In the genomic region with DNA sequence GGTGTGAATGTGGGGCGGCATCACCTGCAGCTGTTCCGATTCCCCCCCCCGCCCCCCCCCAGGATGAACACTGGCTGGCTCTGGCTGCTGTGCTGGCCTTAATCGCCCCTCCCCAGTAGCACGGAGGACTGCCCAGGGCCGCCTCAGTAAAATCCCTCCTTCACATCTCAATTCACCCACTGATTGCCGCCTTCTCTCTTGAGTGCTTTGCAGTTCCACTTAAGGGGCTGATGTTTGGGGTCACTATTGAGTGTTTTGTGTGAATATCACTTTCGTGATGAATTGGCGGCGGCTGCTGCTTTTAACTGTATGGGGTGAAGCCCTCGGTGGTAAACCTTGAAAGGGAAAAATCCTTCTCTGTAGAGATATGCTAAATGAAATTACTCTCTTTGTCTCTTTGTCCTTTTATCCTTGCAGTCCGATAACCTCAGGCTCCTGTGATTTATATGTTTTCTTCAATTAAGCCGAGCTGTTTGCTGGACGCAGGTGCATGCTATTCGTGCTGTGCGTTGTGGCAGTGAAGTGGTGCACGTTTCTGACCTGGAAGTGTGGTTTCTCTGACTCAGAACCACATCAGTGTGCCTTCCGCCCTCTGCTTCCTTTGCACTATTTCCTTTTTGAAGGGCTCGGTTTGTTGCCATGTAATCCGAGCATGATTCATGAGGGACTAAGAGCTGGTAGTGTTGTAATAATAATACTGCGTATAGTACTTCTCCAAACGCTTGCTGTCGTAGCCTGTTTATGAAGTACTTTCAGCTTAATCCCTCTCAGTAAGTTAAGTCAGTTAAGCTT, we compare ENCODE assay signal across 8 mouse cellular contexts. TPM values are rescaled to one million over a fixed set of nuclear protein-coding genes. Genes with fewer than 3 reads are reported as not detected.
A peak's percentile ranks its signal among the peaks of the same experiment; 100 is the strongest.
DNase-seq lines count a peak whose midpoint lies in the region; TF ChIP-seq lines count a peak whose summit lies in the region.

No protein-coding gene starts in this region.

- peaks cover 3% of the 10 kb centered on the region for H3K4me1 ChIP-seq in cerebellum, adult 2 months (ENCODE audit: control insufficient read depth, insufficient read depth, low read length)

- TF ChIP-seq POLR2A in brain, embryonic 14.5 days (IDR thresholded peaks at IDR 0.05; ENCODE audit: borderline replicate concordance, extremely low read depth, insufficient read depth, insufficient read length, poor library complexity, severe bottlenecking), result no peak
- no peak for TF ChIP-seq POLR2A in cerebellum, adult 2 months (IDR thresholded peaks at IDR 0.05; ENCODE audit: borderline replicate concordance, insufficient read depth, low read length)

- no peak overlapping the region for H3K4me3 ChIP-seq in cerebellum, adult 2 months (replicated peaks; ENCODE audit: insufficient read depth, low read depth, low read length)

- peak; percentile 61 to 71 for DNase-seq in CD8-positive naive resting alpha-beta T cell, adult 2 months (ENCODE audit: low read depth in 2 of 2, low spot score in 2 of 2)
- DNase-seq in brain, embryonic 14.5 days (ENCODE audit: low read depth), result peak; percentile 72
- peak; percentile 68 to 73 for DNase-seq in heart, adult 9 months (ENCODE audit: low spot score in 2 of 2)
- peak; percentile 34 to 40 for DNase-seq in kidney, adult 8-10 months
- peak; percentile 80 for DNase-seq in lung, postnatal 25 days (ENCODE audit: low spot score)
- DNase-seq in spleen, adult 12 weeks (ENCODE audit: low spot score), result peak; percentile 11
- no peak for DNase-seq in cerebellum, adult 2 months
- no peak for DNase-seq in right cerebral cortex, adult 2 months (ENCODE audit: low spot score in 2 of 2)

- WGBS in cerebellum, adult 2 months, result 80% methylated on average over 23 of the region's 23 CpGs

- H3K27me3 ChIP-seq in cerebellum, adult 2 months (ENCODE audit: control insufficient read depth, insufficient read depth, low read length), result no peaks in the 10 kb centered on the region

- H3K27ac ChIP-seq in cerebellum, adult 2 months (ENCODE audit: insufficient read depth, low read length), result no peak overlapping the region

- no peak for TF ChIP-seq CTCF in brain, embryonic 14.5 days (IDR thresholded peaks at IDR 0.05; ENCODE audit: borderline replicate concordance, extremely low read depth, insufficient read depth, insufficient read length)
- TF ChIP-seq CTCF in cerebellum, adult 2 months (IDR thresholded peaks at IDR 0.05; ENCODE audit: borderline replicate concordance, insufficient read depth, low read depth, low read length), result no peak

RNA-seq across cellular contexts. Expression of gene Hmg20a, which starts 46.6 kb away (rescaled TPM):
- 84.9 and 96.5 TPM in 2 replicates for polyA plus RNA-seq in brain, embryonic 14.5 days (2012; rRNA removed)
- 59.7 and 63.4 TPM in 2 replicates for polyA plus RNA-seq in cerebellum, adult 2 months (2012; rRNA removed)

RNA-seq across cellular contexts. Expression of gene Peak1, which starts 47.2 kb away (rescaled TPM):
- polyA plus RNA-seq in brain, embryonic 14.5 days (2012; rRNA removed), result 3.4 and 6.3 TPM in 2 replicates
- 29.8 and 32.2 TPM in 2 replicates for polyA plus RNA-seq in cerebellum, adult 2 months (2012; rRNA removed)

Comparison
In these comparisons a context has a peak if more than half of its experiments do, and no peak if none do; other contexts are left out.
1. DNase-seq: peak in CD8-positive naive resting alpha-beta T cell, adult 2 months (2 of 2), brain, embryonic 14.5 days (single experiment), heart, adult 9 months (2 of 2), kidney, adult 8-10 months (2 of 2), lung, postnatal 25 days (single experiment) and spleen, adult 12 weeks (single experiment); none in cerebellum, adult 2 months (0 of 2) and right cerebral cortex, adult 2 months (0 of 2).